Mouse (Mus musculus) thymus, postnatal 14 days (tissue): ENCODE measurements around the gene Dqx1.

Source experiments
- DNase-seq: peaks from one replicate; pipeline ENCODE4 v3.0.0; 2021

Gene Dqx1

GRCm38 (mm10) chr6:83070311-83071219 is 12.9 kb downstream of the Dqx1 start:
- DNase-seq = no peak

- no peak for DNase-seq
These were observed 13.6 kb downstream of the Dqx1 start for GRCm38 (mm10) chr6:83071220-83071619.

GRCm38 (mm10) chr6:83074979-83075378 is 17.3 kb downstream of the Dqx1 start:
- peak; percentile 63 for DNase-seq

- no peak for DNase-seq
These were observed 20.1 kb downstream of the Dqx1 start, which contains the start of gene Pcgf1 for GRCm38 (mm10) chr6:83077630-83078323. TSS of gene Pcgf1 (plus strand) at chr6:83077869.

- DNase-seq = peak; percentile 100
These were observed 20.7 kb downstream of the Dqx1 start for GRCm38 (mm10) chr6:83078324-83078858.

- DNase-seq = no peak
These were observed 22.6 kb downstream of the Dqx1 start for GRCm38 (mm10) chr6:83080210-83080609.

GRCm38 (mm10) chr6:83083497-83083896 is 25.9 kb downstream of the Dqx1 start:
- DNase-seq = no peak

GRCm38 (mm10) chr6:83084477-83084876 is 26.8 kb downstream of the Dqx1 start:
- no peak for DNase-seq

GRCm38 (mm10) chr6:83086121-83087035 is 28.7 kb downstream of the Dqx1 start, which contains the start of gene Lbx2:
TSS of gene Lbx2 (plus strand) at chr6:83086367.
- peak; percentile 54 for DNase-seq

- no peak for DNase-seq
These were observed 29.7 kb downstream of the Dqx1 start for GRCm38 (mm10) chr6:83087205-83087925.

- no peak for DNase-seq
These were observed 30.2 kb downstream of the Dqx1 start for GRCm38 (mm10) chr6:83087926-83088260.

GRCm38 (mm10) chr6:83092416-83093127 is 34.9 kb downstream of the Dqx1 start:
- no peak for DNase-seq

GRCm38 (mm10) chr6:83095968-83096367 is 38.3 kb downstream of the Dqx1 start:
- peak; percentile 59 for DNase-seq

GRCm38 (mm10) chr6:83098411-83098810 is 40.8 kb downstream of the Dqx1 start:
- DNase-seq = no peak

GRCm38 (mm10) chr6:83101316-83101687 is 43.7 kb downstream of the Dqx1 start, which contains the start of the genes Ccdc142 and Gm42688:
TSS of gene Ccdc142 (plus strand) at chr6:83101601.
TSS of gene Gm42688 (plus strand) at chr6:83101617.
- peak; percentile 95 for DNase-seq

- DNase-seq = peak; percentile 86
These were observed 44.3 kb downstream of the Dqx1 start for GRCm38 (mm10) chr6:83101688-83102556.

- no peak for DNase-seq
These were observed 45.5 kb downstream of the Dqx1 start for GRCm38 (mm10) chr6:83103130-83103650.

GRCm38 (mm10) chr6:83104158-83104557 is 46.5 kb downstream of the Dqx1 start:
- no peak for DNase-seq

GRCm38 (mm10) chr6:83107566-83108400 is 50.1 kb downstream of the Dqx1 start:
- DNase-seq = peak; percentile 87
